Mouse (Mus musculus) embryo, embryonic 11 days (tissue): ENCODE data around the gene Hoxd3.

ENCODE experiments used
- DNase-seq: peaks from one replicate; pipeline ENCODE4 v3.0.0-alpha.2; 2015

Gene Hoxd3

DNA sequence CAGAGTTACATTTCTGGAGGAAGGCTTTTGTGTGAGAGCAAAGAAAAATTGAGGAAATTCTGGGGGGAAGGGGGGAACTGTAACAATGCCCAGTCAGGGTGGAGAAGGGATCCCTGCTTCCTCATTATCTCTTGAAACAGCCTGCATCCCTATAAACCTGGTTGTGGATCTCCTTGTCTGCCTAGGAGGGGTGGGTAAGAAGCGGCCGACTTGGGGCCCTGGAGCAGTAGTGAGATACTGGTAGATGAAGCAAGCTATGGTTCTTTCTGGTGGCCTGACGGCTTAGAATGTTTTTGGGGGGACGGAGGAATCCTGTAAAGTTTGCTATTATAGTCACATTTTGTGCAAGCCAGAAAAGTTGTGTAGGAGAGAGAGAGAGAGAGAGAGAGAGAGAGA lies 18.3 kb upstream of the Hoxd3 start:
- DNase-seq, result no peak

DNA sequence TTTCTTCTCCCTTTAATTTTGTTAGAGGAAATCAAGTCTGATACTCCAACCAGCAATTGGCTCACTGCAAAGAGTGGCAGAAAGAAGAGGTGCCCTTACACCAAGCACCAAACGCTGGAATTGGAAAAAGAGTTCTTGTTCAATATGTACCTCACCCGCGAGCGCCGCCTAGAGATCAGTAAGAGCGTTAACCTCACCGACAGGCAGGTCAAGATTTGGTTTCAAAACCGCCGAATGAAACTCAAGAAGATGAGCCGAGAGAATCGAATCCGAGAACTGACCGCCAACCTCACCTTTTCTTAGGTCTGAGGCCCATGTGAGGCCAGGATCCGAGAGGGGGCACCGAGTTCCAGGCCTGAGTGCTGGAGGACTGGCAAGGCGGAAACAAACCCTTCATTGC lies 17.7 kb upstream of the Hoxd3 start:
- DNase-seq, result peak; percentile 84

DNA sequence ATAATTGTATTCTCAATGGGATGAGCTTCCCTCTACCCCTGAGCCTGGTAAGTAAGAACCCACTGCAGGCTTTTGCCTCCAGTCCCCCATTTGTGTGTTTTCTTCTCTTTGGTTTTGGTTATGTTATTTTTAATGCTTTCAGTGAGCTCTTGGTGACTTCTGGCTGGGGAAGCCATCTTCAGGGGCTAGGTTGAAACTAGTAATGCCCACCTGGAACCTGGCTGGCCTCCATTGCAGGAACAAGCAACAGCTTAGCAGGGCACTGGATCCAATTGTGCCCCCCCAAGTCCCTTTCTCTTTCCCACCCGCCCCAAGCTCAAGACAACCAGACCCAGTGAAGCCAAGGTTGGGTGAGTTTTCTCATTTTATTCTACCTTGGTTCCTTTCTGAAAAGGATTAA lies 16.3 kb upstream of the Hoxd3 start:
- no peak for DNase-seq

DNA sequence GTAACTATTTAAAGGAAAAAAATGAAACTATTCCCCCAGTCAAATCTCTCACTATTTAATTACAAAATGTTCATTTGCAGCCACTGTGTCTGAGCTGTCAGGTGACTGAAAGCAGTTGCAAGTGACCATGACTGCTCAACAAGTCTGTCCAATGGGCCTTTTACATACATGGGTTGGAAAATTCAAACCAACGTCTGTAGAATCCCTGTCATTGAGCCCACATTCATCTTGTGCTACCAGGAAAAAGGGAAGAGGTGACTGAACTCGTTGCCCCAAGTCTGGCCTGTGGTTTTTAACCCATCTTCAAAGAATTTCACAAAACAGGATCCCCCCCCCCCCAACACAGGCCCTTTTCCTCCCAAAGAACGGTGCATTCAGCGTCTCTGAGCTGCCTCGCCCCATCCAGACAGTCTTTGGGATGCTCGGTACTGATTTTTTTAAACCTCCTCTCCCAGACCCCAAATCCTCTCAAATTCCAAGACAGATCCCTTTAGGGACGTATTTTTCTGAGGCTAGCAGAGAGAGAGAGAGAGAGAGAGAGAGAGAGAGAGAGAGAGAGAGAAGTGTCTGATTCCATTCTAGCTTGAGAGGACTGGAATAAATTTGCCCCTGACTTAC lies 15.8 kb upstream of the Hoxd3 start:
- no peak for DNase-seq

GRCm38 (mm10) chr2:74696442-74697335 lies 15.0 kb upstream of the Hoxd3 start:
- no peak for DNase-seq

DNA sequence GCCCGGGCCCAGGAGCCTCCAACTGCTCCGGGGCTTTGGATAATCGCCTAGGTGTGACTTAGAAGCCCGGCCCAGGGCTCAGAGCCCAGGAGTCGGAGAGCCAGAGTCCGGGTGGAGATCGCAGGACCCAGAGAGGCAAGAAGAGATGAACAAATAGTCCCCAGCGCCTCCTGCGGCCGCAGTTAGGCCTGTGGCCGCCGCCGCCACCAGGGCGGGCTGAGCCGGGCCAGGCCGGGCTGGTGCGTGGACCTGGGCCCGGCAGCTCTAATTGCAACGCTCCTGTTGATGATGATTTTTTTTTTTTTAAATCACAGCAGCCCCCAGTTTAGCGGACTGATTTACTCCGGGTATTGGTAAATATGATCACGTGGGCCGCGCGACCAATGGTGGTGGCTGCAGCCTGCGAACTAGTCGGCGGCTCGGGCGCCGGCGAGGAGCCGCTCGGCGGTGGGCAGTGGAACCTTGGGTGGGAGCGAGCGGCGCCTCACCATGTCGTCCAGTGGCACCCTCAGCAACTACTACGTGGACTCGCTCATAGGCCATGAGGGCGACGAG lies 14.1 kb upstream of the Hoxd3 start, which contains the start of gene Hoxd9:
Gene Hoxd9 (plus strand): TSS at position 161 of the 555 bp plus-strand sequence.
- peak; percentile 85 for DNase-seq

DNA sequence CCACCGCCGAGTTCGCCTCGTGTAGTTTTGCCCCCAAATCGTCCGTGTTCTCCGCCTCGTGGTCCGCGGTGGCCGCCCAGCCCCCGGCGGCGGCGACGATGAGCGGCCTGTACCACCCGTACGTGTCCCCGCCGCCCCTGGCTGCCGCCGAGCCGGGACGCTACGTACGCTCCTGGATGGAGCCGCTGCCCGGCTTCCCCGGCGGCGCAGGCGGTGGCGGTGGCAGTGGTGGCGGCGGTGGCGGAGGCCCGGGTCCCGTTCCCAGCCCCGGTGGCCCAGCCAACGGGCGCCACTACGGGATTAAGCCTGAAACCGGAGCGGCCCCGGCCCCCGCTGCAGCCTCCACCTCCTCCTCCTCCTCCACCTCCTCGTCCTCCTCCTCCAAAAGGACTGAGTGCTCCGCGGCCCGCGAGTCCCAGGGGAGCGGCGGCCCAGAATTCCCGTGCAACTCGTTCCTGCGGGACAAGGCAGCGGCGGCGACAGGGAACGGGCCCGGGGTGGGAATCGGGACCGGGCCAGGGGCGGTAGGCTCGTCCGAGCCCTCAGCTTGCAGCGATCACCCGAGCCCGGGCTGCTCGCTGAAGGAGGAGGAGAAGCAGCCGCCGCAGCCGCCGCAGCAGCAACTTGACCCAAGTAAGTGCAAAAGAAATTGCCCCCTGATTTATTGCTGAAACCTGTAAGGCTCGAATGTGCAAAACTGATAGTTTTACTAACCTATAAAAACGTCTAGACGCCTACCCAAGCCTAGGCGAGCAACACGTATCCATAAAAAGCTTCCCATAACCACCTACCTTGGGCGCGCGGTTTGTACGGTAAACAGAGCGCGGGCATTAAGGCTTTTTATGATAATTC lies 13.3 kb upstream of the Hoxd3 start:
- DNase-seq, result no peak

- no peak for DNase-seq
Measured at GRCm38 (mm10) chr2:74699053-74699430, 12.7 kb upstream of the Hoxd3 start.

DNA sequence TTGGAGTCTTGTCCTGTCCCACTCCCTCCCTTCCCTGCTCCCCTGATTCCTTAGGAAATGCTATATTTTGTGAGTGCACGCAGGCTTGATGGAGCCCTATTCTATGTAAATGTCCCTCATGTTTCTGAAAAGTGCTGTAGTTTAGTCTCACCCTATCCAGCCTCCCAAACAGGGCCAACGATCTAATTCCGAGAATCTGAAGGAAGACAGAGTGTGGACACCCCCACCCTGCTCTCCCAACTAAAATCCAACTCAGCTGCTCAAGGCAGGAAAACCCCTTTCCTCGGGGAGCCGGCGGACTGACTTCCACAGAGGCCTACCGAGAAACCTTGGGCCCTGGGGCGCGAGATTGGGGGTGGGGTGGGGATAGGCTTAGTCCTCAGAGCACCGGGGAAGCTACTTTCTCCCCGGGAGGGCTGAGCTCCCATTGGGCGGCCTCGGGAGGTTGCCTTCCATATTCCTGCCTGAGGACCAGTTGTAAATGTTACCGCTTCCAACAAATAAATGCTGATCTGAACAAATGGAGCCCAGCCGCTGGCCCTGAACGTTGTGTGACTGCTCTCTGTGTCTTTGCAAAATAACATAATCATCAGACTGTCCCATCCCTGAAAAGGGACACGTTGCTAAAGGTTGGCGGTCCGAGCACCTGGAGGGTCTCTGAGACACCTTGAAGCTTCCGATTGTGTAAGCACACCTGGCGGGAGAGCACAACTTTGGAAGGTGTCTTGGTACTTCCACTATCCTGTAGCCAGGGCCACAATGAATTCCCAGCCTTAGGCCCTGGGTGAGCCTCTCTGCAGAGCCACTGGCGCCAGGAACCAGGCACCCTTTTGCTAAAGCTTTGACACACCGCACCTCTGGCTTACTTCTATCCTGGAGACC lies 11.8 kb upstream of the Hoxd3 start:
- DNase-seq, result no peak

GRCm38 (mm10) chr2:74700546-74701112 lies 11.1 kb upstream of the Hoxd3 start:
- DNase-seq, result no peak

- DNase-seq, result peak; percentile 88
Measured at GRCm38 (mm10) chr2:74701949-74702819, 9.5 kb upstream of the Hoxd3 start.

DNA sequence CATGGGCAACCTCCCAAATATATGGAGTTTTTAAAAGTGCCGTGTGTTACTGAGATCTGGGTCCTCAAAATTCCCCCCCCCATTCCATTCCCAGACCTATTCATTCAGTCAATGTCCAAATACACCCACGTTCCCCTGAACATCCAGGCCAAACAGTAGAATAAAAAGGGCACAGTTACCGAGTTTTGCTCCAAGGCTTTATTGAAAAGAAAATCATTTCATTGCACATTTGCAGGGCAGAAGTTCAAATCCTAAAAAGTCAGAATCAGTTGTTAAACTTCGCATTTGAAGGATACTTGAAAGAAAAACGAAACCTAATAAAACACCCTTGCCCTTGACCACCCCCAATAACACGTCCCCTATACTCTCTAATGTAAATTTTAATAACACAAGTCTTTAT lies 8.9 kb upstream of the Hoxd3 start:
- DNase-seq, result no peak

DNA sequence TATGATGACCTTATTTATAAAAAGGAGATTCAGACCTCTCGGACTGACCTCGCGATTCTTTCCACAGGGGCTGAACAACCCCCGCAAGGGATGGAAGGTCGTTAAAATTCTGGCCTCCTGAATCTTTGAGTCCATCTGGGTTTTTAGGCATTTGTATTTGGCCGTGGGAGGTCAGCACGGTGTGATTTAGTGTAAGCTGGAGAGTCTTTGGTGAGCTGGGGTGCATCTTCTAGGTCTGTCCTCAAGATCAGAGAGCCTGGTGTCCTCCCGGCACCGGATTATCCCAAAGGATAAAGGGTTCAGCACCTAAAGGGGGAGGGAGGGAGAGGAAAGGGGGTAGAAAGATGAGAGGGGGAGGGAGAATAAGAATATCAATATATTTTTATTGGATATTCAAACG lies 8.4 kb upstream of the Hoxd3 start:
- no peak for DNase-seq

GRCm38 (mm10) chr2:74703720-74704392 lies 7.9 kb upstream of the Hoxd3 start:
- peak; percentile 64 for DNase-seq

- DNase-seq, result peak; percentile 91
Measured at GRCm38 (mm10) chr2:74704393-74704998, 7.2 kb upstream of the Hoxd3 start, which contains the start of gene Hoxd8. Gene Hoxd8, plus strand, starts transcription at chr2:74704615.

DNA sequence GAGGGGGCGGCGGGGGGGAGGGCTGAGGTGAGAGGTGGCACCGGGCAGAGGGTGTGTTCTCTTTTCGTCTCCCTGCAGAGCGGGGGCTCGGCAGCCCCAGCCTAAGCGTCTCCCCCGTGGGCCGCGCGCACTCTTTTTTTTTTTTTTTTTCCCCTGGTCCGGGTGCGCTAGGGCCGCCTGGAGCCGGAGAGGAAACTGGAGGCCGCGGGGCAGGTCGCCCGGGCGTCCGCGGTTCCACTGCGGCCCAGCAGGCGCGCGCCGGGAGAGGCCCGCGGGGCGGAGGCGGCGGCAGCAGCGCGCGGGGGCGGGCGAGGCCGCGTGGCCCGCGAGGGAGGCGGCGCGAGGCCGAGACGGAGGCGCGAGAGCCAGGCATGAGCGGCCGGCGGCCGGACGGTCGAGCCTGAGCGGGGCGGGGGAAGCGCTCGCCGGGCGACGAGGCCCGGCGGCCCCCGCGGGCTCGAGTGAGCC lies 6.7 kb upstream of the Hoxd3 start:
- DNase-seq, result peak; percentile 65

DNA sequence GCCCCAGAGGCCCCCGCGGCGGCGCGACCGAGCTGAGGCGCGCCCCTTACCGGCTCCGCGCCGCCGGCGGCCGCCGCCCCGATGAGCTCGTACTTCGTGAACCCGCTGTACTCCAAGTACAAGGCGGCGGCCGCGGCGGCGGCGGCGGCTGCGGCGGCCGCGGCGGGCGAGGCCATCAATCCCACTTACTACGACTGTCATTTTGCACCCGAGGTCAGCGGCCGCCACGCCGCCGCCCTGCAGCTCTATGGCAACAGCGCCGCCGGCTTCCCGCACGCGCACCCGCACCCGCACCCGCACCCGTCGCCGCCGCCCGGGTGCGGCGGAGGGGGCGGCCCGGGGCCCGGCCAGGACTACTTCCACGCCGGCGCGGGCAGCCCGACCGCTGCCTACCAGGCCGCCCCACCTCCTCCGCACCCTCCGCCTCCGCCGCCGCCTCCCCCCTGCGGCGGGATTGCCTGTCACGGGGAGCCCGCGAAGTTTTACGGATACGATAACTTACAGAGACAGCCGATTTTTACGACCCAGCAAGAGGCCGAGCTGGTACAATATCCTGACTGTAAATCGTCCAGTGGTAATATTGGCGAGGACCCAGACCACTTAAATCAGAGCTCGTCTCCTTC lies 6.1 kb upstream of the Hoxd3 start:
- peak; percentile 77 for DNase-seq

DNA sequence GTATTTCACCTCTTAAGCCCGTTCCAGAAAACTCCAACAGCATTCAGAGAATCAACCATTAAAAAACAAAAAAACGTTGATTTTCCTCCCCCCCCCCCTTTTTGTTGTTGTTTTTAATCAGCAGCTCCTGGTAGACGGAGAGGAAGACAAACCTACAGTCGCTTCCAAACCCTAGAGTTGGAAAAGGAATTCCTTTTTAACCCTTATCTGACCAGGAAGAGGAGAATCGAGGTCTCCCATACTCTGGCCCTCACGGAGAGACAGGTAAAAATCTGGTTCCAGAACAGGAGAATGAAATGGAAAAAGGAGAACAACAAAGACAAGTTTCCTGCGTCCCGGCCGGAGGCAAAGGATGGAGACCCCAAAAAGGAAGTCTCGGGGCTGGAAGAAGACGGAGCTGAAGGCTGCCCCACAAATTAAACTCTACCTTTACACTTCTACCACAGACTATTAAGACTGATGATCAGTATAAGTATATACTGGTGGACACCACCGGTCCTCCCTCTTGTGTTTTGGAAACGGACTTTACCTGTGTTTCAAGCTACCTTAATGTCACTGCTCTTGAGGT lies 5.2 kb upstream of the Hoxd3 start:
- DNase-seq, result no peak

- no peak for DNase-seq
Measured at GRCm38 (mm10) chr2:74707599-74707998, 4.1 kb upstream of the Hoxd3 start.
